Mouse (Mus musculus) forebrain, embryonic 14.5 days (tissue): ENCODE data around the gene Fbxl21. TPM values are rescaled to one million over a fixed set of nuclear protein-coding genes. Genes with fewer than 3 reads are reported as not detected.

ENCODE experiments used
- ATAC-seq: fragments of 200-750 bp; cut with Nextera tagmentation; 2 replicates; pipeline ENCODE4 v1.8.0; 2017; ENCODE audit warnings: mild to moderate bottlenecking, moderate library complexity
- DNase-seq: peaks from one replicate; pipeline ENCODE4 v3.0.0-alpha.2; 2015; ENCODE audit warnings: low spot score
- H3K27ac ChIP-seq: fragments of 300-500 bp; sonication (generic); 2 replicates; pipeline ENCODE4 v1.5.1; 2014; ENCODE audit warnings: low read depth, mild to moderate bottlenecking, control low read depth, low read length, moderate library complexity
- H3K27me3 ChIP-seq: fragments of 300-500 bp; sonication (generic); replicated peaks from 2 replicates; pipeline ENCODE4 v1.6.1; 2014; ENCODE audit warnings: low read length, control low read depth, mixed read lengths; ENCODE audit not compliant: control insufficient read depth, insufficient read depth
- H3K36me3 ChIP-seq: fragments of 300-500 bp; sonication (generic); 2 replicates; pipeline ENCODE4 v1.6.1; 2014; ENCODE audit warnings: low read length, control low read depth; ENCODE audit not compliant: control insufficient read depth, insufficient read depth
- H3K4me1 ChIP-seq: fragments of 300-500 bp; sonication (generic); 2 replicates; pipeline ENCODE4 v1.6.1; 2014; ENCODE audit warnings: antibody characterized with exemption, low read length, control low read depth; ENCODE audit not compliant: control insufficient read depth, insufficient read depth
- H3K4me2 ChIP-seq: fragments of 300-500 bp; sonication (generic); 2 replicates; pipeline ENCODE4 v1.6.1; 2014; ENCODE audit warnings: mild to moderate bottlenecking, control low read depth, low read length
- H3K4me3 ChIP-seq: fragments of 300-500 bp; sonication (generic); 2 replicates; pipeline ENCODE4 v1.5.1; 2014; ENCODE audit warnings: low read depth, low read length, control low read depth
- H3K9ac ChIP-seq: fragments of 300-500 bp; sonication (generic); 2 replicates; pipeline ENCODE4 v1.6.1; 2014; ENCODE audit warnings: mild to moderate bottlenecking, low read length, control low read depth, moderate library complexity
- H3K9me3 ChIP-seq: fragments of 300-500 bp; sonication (generic); replicated peaks from 2 replicates; pipeline ENCODE4 v1.6.1; 2016; ENCODE audit warnings: low read length, control low read depth, mixed read lengths; ENCODE audit not compliant: control insufficient read depth
- WGBS: fragments of 180-500 bp; shearing (Covaris S2); extraction: QIAGEN DNeasy Blood & Tissue Kit; methylation state at CpG from one replicate; pipeline ENCODE4 v1.1.7; 2014; 5-methylcytosine and 5-hydroxymethylcytosine counted together
- polyA plus RNA-seq: library from polyadenylated mRNA; unstranded; fragments of >200 nt; fragmentation: Nextera tagmentation; extraction: Ambion mirVana; gene quantifications from 2 replicates; pipeline ENCODE4 v1.2.1, GENCODE M21; 2014

Gene Fbxl21
- polyA plus RNA-seq, 1 experiment from 2014 or later, result 2.9 TPM

GRCm38 (mm10) chr13:56526871-56527270 lies 4.6 kb downstream of the Fbxl21 start:
- no peak overlapping the region for H3K4me3 ChIP-seq
- H3K27ac ChIP-seq, result no peak overlapping the region
- H3K4me1 ChIP-seq, result no peaks in the 10 kb centered on the region
- no peaks in the 10 kb centered on the region for H3K27me3 ChIP-seq
- ATAC-seq (no peak), DNase-seq (no peak)
- 85% methylated on average over 12 of the region's 12 CpGs for WGBS
- H3K9me3 ChIP-seq, result no peaks in the 10 kb centered on the region
- H3K9ac ChIP-seq, result no peak overlapping the region
- H3K36me3 ChIP-seq, result no peaks in the 10 kb centered on the region
- no peak overlapping the region for H3K4me2 ChIP-seq

GRCm38 (mm10) chr13:56527846-56528245 lies 5.6 kb downstream of the Fbxl21 start:
- no peak overlapping the region for H3K4me2 ChIP-seq
- no peaks in the 10 kb centered on the region for H3K36me3 ChIP-seq
- no peaks in the 10 kb centered on the region for H3K9me3 ChIP-seq
- H3K27me3 ChIP-seq, result no peaks in the 10 kb centered on the region
- no peak for ATAC-seq
- 94% methylated on average over 7 of the region's 7 CpGs for WGBS
- no peak overlapping the region for H3K9ac ChIP-seq
- no peak for DNase-seq
- H3K4me3 ChIP-seq, result no peak overlapping the region
- H3K4me1 ChIP-seq, result no peaks in the 10 kb centered on the region
- no peak overlapping the region for H3K27ac ChIP-seq

GRCm38 (mm10) chr13:56528281-56528680 lies 6.0 kb downstream of the Fbxl21 start:
- Histone ChIP-seq H3K4me3 (no peak overlapping the region), H3K36me3 (no peaks in the 10 kb centered on the region), H3K4me1 (no peaks in the 10 kb centered on the region), H3K4me2 (no peak overlapping the region), H3K27ac (no peak overlapping the region), H3K27me3 (no peaks in the 10 kb centered on the region), H3K9me3 (no peaks in the 10 kb centered on the region), H3K9ac (no peak overlapping the region)
- no peak for ATAC-seq
- DNase-seq, result no peak
- 92% methylated on average over 11 of the region's 11 CpGs for WGBS

- WGBS, result 82% methylated on average over 4 of the region's 4 CpGs
- Histone ChIP-seq H3K4me1 (no peaks in the 10 kb centered on the region), H3K27me3 (no peaks in the 10 kb centered on the region), H3K4me3 (no peak overlapping the region), H3K36me3 (no peaks in the 10 kb centered on the region), H3K9ac (no peak overlapping the region), H3K9me3 (no peaks in the 10 kb centered on the region), H3K27ac (no peak overlapping the region), H3K4me2 (no peak overlapping the region)
- ATAC-seq (no peak), DNase-seq (no peak)
Observed at GRCm38 (mm10) chr13:56529031-56529430, 6.8 kb downstream of the Fbxl21 start.

GRCm38 (mm10) chr13:56529685-56530084 lies 7.4 kb downstream of the Fbxl21 start:
- no peak for DNase-seq
- no peaks in the 10 kb centered on the region for H3K27me3 ChIP-seq
- H3K4me3 ChIP-seq, result no peak overlapping the region
- no peak overlapping the region for H3K27ac ChIP-seq
- 67% methylated on average over 8 of the region's 8 CpGs for WGBS
- H3K4me2 ChIP-seq, result no peak overlapping the region
- H3K9me3 ChIP-seq, result no peaks in the 10 kb centered on the region; the same call in 1 of the 2 replicates
- no peak for ATAC-seq
- H3K4me1 ChIP-seq, result no peaks in the 10 kb centered on the region
- no peak overlapping the region for H3K9ac ChIP-seq
- no peaks in the 10 kb centered on the region for H3K36me3 ChIP-seq

- Histone ChIP-seq H3K4me2 (no peak overlapping the region), H3K9me3 (no peaks in the 10 kb centered on the region; the same call in 1 of the 2 replicates), H3K4me3 (no peak overlapping the region), H3K27me3 (no peaks in the 10 kb centered on the region), H3K4me1 (no peaks in the 10 kb centered on the region), H3K36me3 (no peaks in the 10 kb centered on the region), H3K27ac (no peak overlapping the region), H3K9ac (no peak overlapping the region)
- ATAC-seq, result no peak
- 85% methylated on average over 5 of the region's 5 CpGs for WGBS
- DNase-seq, result no peak
Observed at GRCm38 (mm10) chr13:56534931-56535330, 12.7 kb downstream of the Fbxl21 start.

- no peak for ATAC-seq
Observed at GRCm38 (mm10) chr13:56535570-56535969, 13.3 kb downstream of the Fbxl21 start.

GRCm38 (mm10) chr13:56537026-56537425 lies 14.8 kb downstream of the Fbxl21 start:
- WGBS, result 91% methylated on average over 12 of the region's 12 CpGs
- ATAC-seq, result no peak

More at GRCm38 (mm10) chr13:56535570-56535969, 13.3 kb downstream of the Fbxl21 start:
- Histone ChIP-seq H3K9me3 (no peaks in the 10 kb centered on the region; the same call in 1 of the 2 replicates), H3K9ac (no peak overlapping the region), H3K36me3 (no peaks in the 10 kb centered on the region), H3K4me3 (no peak overlapping the region), H3K27me3 (no peaks in the 10 kb centered on the region), H3K4me1 (no peaks in the 10 kb centered on the region), H3K4me2 (no peak overlapping the region), H3K27ac (no peak overlapping the region)
- DNase-seq, result no peak
- 73% methylated on average over 5 of the region's 5 CpGs for WGBS

GRCm38 (mm10) chr13:56539846-56540245 lies 17.6 kb downstream of the Fbxl21 start:
- Histone ChIP-seq H3K9ac (no peak overlapping the region), H3K4me3 (no peak overlapping the region), H3K4me1 (no peaks in the 10 kb centered on the region), H3K27ac (no peak overlapping the region), H3K36me3 (no peaks in the 10 kb centered on the region), H3K27me3 (no peaks in the 10 kb centered on the region), H3K4me2 (no peak overlapping the region), H3K9me3 (no peaks in the 10 kb centered on the region; the same call in 1 of the 2 replicates)
- DNase-seq, result no peak
- no peak for ATAC-seq
- WGBS, result 96% methylated on average over 4 of the region's 4 CpGs

More at GRCm38 (mm10) chr13:56537026-56537425, 14.8 kb downstream of the Fbxl21 start:
- Histone ChIP-seq H3K9me3 (no peaks in the 10 kb centered on the region; the same call in 1 of the 2 replicates), H3K4me1 (no peaks in the 10 kb centered on the region), H3K4me3 (no peak overlapping the region), H3K27ac (no peak overlapping the region), H3K9ac (no peak overlapping the region), H3K4me2 (no peak overlapping the region), H3K27me3 (no peaks in the 10 kb centered on the region), H3K36me3 (no peaks in the 10 kb centered on the region)
- DNase-seq, result no peak
